Mouse (Mus musculus) forebrain, embryonic 14.5 days (tissue): ENCODE results near the gene Ap3b1. TPM values are rescaled to one million over a fixed set of nuclear protein-coding genes. Genes with fewer than 3 reads are reported as not detected.
"Not testable (repeated sequence)": the region's sequence is repeated elsewhere in the genome, so short reads cannot be mapped to it uniquely, and the experiment has no call there.

ENCODE experiments used
- ATAC-seq: fragments of 200-750 bp; cut with Nextera tagmentation; 2 replicates; pipeline ENCODE4 v1.8.0; 2017; ENCODE audit warnings: mild to moderate bottlenecking, moderate library complexity
- DNase-seq: peaks from one replicate; pipeline ENCODE4 v3.0.0-alpha.2; 2015; ENCODE audit warnings: low spot score
- H3K27ac ChIP-seq: fragments of 300-500 bp; sonication (generic); 2 replicates; pipeline ENCODE4 v1.5.1; 2014; ENCODE audit warnings: low read depth, mild to moderate bottlenecking, control low read depth, low read length, moderate library complexity
- H3K27me3 ChIP-seq: fragments of 300-500 bp; sonication (generic); replicated peaks from 2 replicates; pipeline ENCODE4 v1.6.1; 2014; ENCODE audit warnings: low read length, control low read depth, mixed read lengths; ENCODE audit not compliant: control insufficient read depth, insufficient read depth
- H3K36me3 ChIP-seq: fragments of 300-500 bp; sonication (generic); 2 replicates; pipeline ENCODE4 v1.6.1; 2014; ENCODE audit warnings: low read length, control low read depth; ENCODE audit not compliant: control insufficient read depth, insufficient read depth
- H3K4me1 ChIP-seq: fragments of 300-500 bp; sonication (generic); 2 replicates; pipeline ENCODE4 v1.6.1; 2014; ENCODE audit warnings: antibody characterized with exemption, low read length, control low read depth; ENCODE audit not compliant: control insufficient read depth, insufficient read depth
- H3K4me2 ChIP-seq: fragments of 300-500 bp; sonication (generic); 2 replicates; pipeline ENCODE4 v1.6.1; 2014; ENCODE audit warnings: mild to moderate bottlenecking, control low read depth, low read length
- H3K4me3 ChIP-seq: fragments of 300-500 bp; sonication (generic); 2 replicates; pipeline ENCODE4 v1.5.1; 2014; ENCODE audit warnings: low read depth, low read length, control low read depth
- H3K9ac ChIP-seq: fragments of 300-500 bp; sonication (generic); 2 replicates; pipeline ENCODE4 v1.6.1; 2014; ENCODE audit warnings: mild to moderate bottlenecking, low read length, control low read depth, moderate library complexity
- H3K9me3 ChIP-seq: fragments of 300-500 bp; sonication (generic); replicated peaks from 2 replicates; pipeline ENCODE4 v1.6.1; 2016; ENCODE audit warnings: low read length, control low read depth, mixed read lengths; ENCODE audit not compliant: control insufficient read depth
- WGBS: fragments of 180-500 bp; shearing (Covaris S2); extraction: QIAGEN DNeasy Blood & Tissue Kit; methylation state at CpG from one replicate; pipeline ENCODE4 v1.1.7; 2014; 5-methylcytosine and 5-hydroxymethylcytosine counted together
- polyA plus RNA-seq: library from polyadenylated mRNA; unstranded; fragments of >200 nt; fragmentation: Nextera tagmentation; extraction: Ambion mirVana; gene quantifications from 2 replicates; pipeline ENCODE4 v1.2.1, GENCODE M21; 2014

The Ap3b1 gene
- polyA plus RNA-seq = 24.2 and 30.4 TPM in 2 replicates

GRCm38 (mm10) chr13:94358401-94359265 lies at the start of gene Ap3b1:
Gene Ap3b1, plus strand, starts transcription at chr13:94358960.
- peak within 1 kb of the TSS; percentile 83 for H3K4me3 ChIP-seq
- DNase-seq = peak; percentile 92
- H3K27ac ChIP-seq = peak within 1 kb of the TSS; percentile 70
- H3K9me3 ChIP-seq = no peaks in the 10 kb centered on the region
- H3K9ac ChIP-seq = peak within 1 kb of the TSS; percentile 82
- H3K27me3 ChIP-seq = no peaks in the 10 kb centered on the region
- WGBS = under 1% methylated on average over 79 of the region's 79 CpGs
- peaks cover 8% of the 10 kb centered on the region; the same call in 1 of the 2 replicates for H3K4me1 ChIP-seq
- peak within 1 kb of the TSS; percentile 74 for H3K4me2 ChIP-seq
- ATAC-seq = peak; percentile 97
- H3K36me3 ChIP-seq = no peaks in the 10 kb centered on the region

- not testable (repeated sequence) for H3K9me3 ChIP-seq, H3K4me3 ChIP-seq, H3K9ac ChIP-seq, H3K27me3 ChIP-seq, DNase-seq, ATAC-seq, H3K36me3 ChIP-seq, H3K4me1 ChIP-seq, H3K27ac ChIP-seq, H3K4me2 ChIP-seq
- WGBS = 92% methylated on average over 8 of the region's 8 CpGs
Measured at GRCm38 (mm10) chr13:94312812-94313211, 45.9 kb upstream of the Ap3b1 start.

- 14% methylated on average over 10 of the region's 10 CpGs for WGBS
- ATAC-seq = peak; percentile 70
- Histone ChIP-seq H3K27ac (no peak overlapping the region), H3K9me3 (0 out of 2 replicates have a peak, but pooled peaks cover 2% of the 10 kb centered on the region), H3K4me3 (no peak overlapping the region), H3K4me1 (peaks cover 11% of the 10 kb centered on the region; the same call in 1 of the 2 replicates), H3K36me3 (no peaks in the 10 kb centered on the region), H3K9ac (no peak overlapping the region), H3K4me2 (no peak overlapping the region), H3K27me3 (no peaks in the 10 kb centered on the region)
- peak; percentile 89 for DNase-seq
Measured at GRCm38 (mm10) chr13:94316975-94317511, 41.7 kb upstream of the Ap3b1 start.

GRCm38 (mm10) chr13:94321094-94321792 lies 37.5 kb upstream of the Ap3b1 start:
- WGBS = 65% methylated on average over 1 of the region's 1 CpGs
- DNase-seq = peak; percentile 13

GRCm38 (mm10) chr13:94322475-94322874 lies 36.3 kb upstream of the Ap3b1 start:
- Histone ChIP-seq H3K4me1 (peaks cover 6% of the 10 kb centered on the region; the same call in 1 of the 2 replicates), H3K9me3 (peaks cover 2% of the 10 kb centered on the region; the same call in 1 of the 2 replicates), H3K27me3 (no peaks in the 10 kb centered on the region), H3K9ac (no peak overlapping the region), H3K27ac (no peak overlapping the region), H3K36me3 (no peaks in the 10 kb centered on the region), H3K4me2 (no peak overlapping the region), H3K4me3 (no peak overlapping the region)
- ATAC-seq (no peak), DNase-seq (no peak)
- 97% methylated on average over 4 of the region's 4 CpGs for WGBS

More at GRCm38 (mm10) chr13:94321094-94321792, 37.5 kb upstream of the Ap3b1 start:
- no peak overlapping the region for H3K4me3 ChIP-seq
- no peak for ATAC-seq
- H3K4me1 ChIP-seq = peaks cover 11% of the 10 kb centered on the region; the same call in 1 of the 2 replicates
- H3K27me3 ChIP-seq = no peaks in the 10 kb centered on the region
- no peak overlapping the region for H3K27ac ChIP-seq
- no peak overlapping the region for H3K4me2 ChIP-seq
- no peaks in the 10 kb centered on the region for H3K36me3 ChIP-seq
- H3K9ac ChIP-seq = no peak overlapping the region
- H3K9me3 ChIP-seq = peaks cover 2% of the 10 kb centered on the region; the same call in 1 of the 2 replicates

- H3K27me3 ChIP-seq = no peaks in the 10 kb centered on the region
- 60% methylated on average over 3 of the region's 3 CpGs for WGBS
- H3K27ac ChIP-seq = no peak overlapping the region
- H3K4me3 ChIP-seq = no peak overlapping the region
- no peaks in the 10 kb centered on the region; the same call in 1 of the 2 replicates for H3K9me3 ChIP-seq
- no peaks in the 10 kb centered on the region for H3K36me3 ChIP-seq
- no peaks in the 10 kb centered on the region for H3K4me1 ChIP-seq
- H3K9ac ChIP-seq = no peak overlapping the region
- H3K4me2 ChIP-seq = no peak overlapping the region
- ATAC-seq (no peak), DNase-seq (no peak)
Measured at GRCm38 (mm10) chr13:94328063-94328462, 30.7 kb upstream of the Ap3b1 start.

- H3K27ac ChIP-seq, DNase-seq, H3K4me3 ChIP-seq, H3K4me1 ChIP-seq, H3K9me3 ChIP-seq, H3K27me3 ChIP-seq, H3K4me2 ChIP-seq, ATAC-seq, H3K9ac ChIP-seq, H3K36me3 ChIP-seq: not testable (repeated sequence)
- WGBS = over 99% methylated on average over 6 of the region's 6 CpGs
Measured at GRCm38 (mm10) chr13:94329005-94329404, 29.8 kb upstream of the Ap3b1 start.

- Histone ChIP-seq H3K4me3 (no peak overlapping the region), H3K4me2 (no peak overlapping the region), H3K36me3 (no peaks in the 10 kb centered on the region), H3K9me3 (no peaks in the 10 kb centered on the region), H3K27ac (peak overlapping the region; percentile 21; the same call in 1 of the 2 replicates), H3K27me3 (no peaks in the 10 kb centered on the region), H3K4me1 (no peaks in the 10 kb centered on the region), H3K9ac (no peak overlapping the region)
- ATAC-seq (no peak), DNase-seq (peak; percentile 60)
- 54% methylated on average over 3 of the region's 3 CpGs for WGBS
Measured at GRCm38 (mm10) chr13:94330392-94330979, 28.3 kb upstream of the Ap3b1 start.
